Mouse (Mus musculus) embryonic stem cell, embryonic (primary cell): ENCODE measurements around the gene Gm21883.
"Not testable (repeated sequence)": the region's sequence is repeated elsewhere in the genome, so short reads cannot be mapped to it uniquely, and the experiment has no call there.

ENCODE experiments used
- CTCF ChIA-PET, 4 experiments: fragments of 300-600 bp in 2 of 4; fragments of 350-600 bp in 2 of 4; sonication (Branson Sonifier 250); formaldehyde crosslinking; loops; one replicate each; lab custom pipeline; 2022; ENCODE audit warnings: inconsistent platforms in 2 of 4; lab: Charles Lee
- POLR2A ChIA-PET, 4 experiments: fragments of 300-600 bp in 2 of 4; fragments of 350-600 bp in 2 of 4; sonication (Branson Sonifier 250); formaldehyde crosslinking; loops; one replicate each; lab custom pipeline; 2022; ENCODE audit warnings: antibody characterized with exemption in 4 of 4, inconsistent platforms in 1 of 4; lab: Charles Lee

Gm21883 gene

DNA sequence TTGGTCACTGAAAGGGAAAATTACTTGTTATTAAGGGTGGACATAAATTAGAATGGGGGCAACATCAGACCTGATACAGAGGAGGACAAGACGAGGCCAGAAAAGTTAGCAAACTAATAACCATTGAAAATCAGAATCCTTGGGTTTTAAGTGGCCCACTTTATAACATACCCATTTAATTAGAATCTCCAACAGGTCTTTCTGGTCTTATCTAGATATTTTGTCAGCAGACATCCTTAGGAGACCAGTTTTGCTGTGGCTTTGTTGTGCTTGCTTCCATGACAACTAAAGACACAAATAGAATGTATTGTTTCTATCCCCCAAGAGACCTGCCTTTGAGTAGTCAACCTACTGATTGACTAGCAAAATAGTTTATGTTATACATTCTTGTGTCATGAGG lies at the start of gene Gm21883:
Gene Gm21883 (minus strand): TSS at position 101 of the 400 bp plus-strand sequence.
- POLR2A ChIA-PET, CTCF ChIA-PET: not testable (repeated sequence)

DNA sequence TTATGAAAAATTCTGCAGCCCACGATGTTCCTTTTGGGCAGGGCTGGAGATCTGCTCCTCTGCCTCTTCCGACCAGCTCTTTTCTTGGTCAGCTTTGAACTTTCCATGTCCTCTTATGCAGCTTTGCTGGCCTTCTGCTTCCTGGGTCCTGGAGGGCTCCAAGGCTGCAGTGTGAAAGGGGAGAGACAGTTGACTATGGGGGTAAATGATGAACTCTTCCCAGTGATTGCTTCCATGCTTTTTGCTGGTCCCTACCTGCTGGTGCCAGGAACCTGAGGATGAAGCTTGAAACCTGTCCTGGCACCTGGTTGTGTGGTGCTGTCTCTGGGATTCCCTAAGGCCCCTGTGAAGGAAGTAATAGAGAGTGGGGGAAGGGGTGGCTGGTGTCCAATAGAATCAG lies 44.7 kb upstream of the Gm21883 start, which contains the start of gene Spin2e:
Gene Spin2e (minus strand): TSS at position 101 of the 400 bp plus-strand sequence.
- CTCF ChIA-PET, POLR2A ChIA-PET: not testable (repeated sequence)
